ENCODE assay signal across 8 mouse cellular contexts in genomic region chrX:169991128-169991873, GRCm38 (mm10). TPM values are rescaled to one million over a fixed set of nuclear protein-coding genes. Genes with fewer than 3 reads are reported as not detected.
A peak's percentile ranks its signal among the peaks of the same experiment; 100 is the strongest.
DNase-seq lines count a peak whose midpoint lies in the region; ATAC-seq and TF ChIP-seq lines count a peak whose summit lies in the region.
"Not testable (repeated sequence)": the region's sequence is repeated elsewhere in the genome, so short reads cannot be mapped to it uniquely, and the experiment has no call there.

No protein-coding gene starts in this region.

- ATAC-seq in forebrain, postnatal 0 days, result peak; percentile 21; the same call in 1 of the 2 replicates
- peak; percentile 73 for ATAC-seq in liver, postnatal 0 days
- ATAC-seq in neural tube, embryonic 11.5 days (ENCODE audit: insufficient read depth, low FRiP score, low TSS enrichment), result peak; percentile 43
- peak; percentile 32; the same call in 1 of the 2 replicates for ATAC-seq in stomach, embryonic 16.5 days (ENCODE audit: insufficient read depth, low FRiP score)

- H3K36me3 ChIP-seq in ES-Bruce4 (ENCODE audit: control insufficient read depth, insufficient read depth, low read length, poor library complexity, severe bottlenecking); liver, postnatal 0 days (replicated peaks; ENCODE audit: insufficient read depth, low read length): not testable (repeated sequence)
- H3K36me3 ChIP-seq in forebrain, postnatal 0 days (ENCODE audit: insufficient read depth), result peaks cover 12% of the 10 kb centered on the region
- peaks cover 30% of the 10 kb centered on the region for H3K36me3 ChIP-seq in neural tube, embryonic 11.5 days (ENCODE audit: control insufficient read depth, insufficient read depth, low read length)
- H3K36me3 ChIP-seq in stomach, embryonic 16.5 days (ENCODE audit: control insufficient read depth, insufficient read depth, low read length), result peaks cover 31% of the 10 kb centered on the region

- peak overlapping the region; percentile 11 for H3K4me3 ChIP-seq in ES-Bruce4 (ENCODE audit: low read depth, low read length)
- H3K4me3 ChIP-seq in forebrain, postnatal 0 days (ENCODE audit: low read depth, low read length); liver, postnatal 0 days (ENCODE audit: low read depth, low read length); neural tube, embryonic 11.5 days (ENCODE audit: low read depth, low read length); stomach, embryonic 16.5 days (replicated peaks; ENCODE audit: low read length): not testable (repeated sequence)

- peaks cover 16% of the 10 kb centered on the region for H3K4me1 ChIP-seq in ES-Bruce4 (ENCODE audit: control insufficient read depth, insufficient read depth, low read length)
- not testable (repeated sequence) for H3K4me1 ChIP-seq in forebrain, postnatal 0 days (ENCODE audit: insufficient read depth); liver, postnatal 0 days (ENCODE audit: insufficient read depth); neural tube, embryonic 11.5 days (ENCODE audit: control insufficient read depth, insufficient read depth, low read length); stomach, embryonic 16.5 days (ENCODE audit: control insufficient read depth, insufficient read depth, low read length)

- peak overlapping the region; percentile 33 for H3K4me2 ChIP-seq in forebrain, postnatal 0 days (ENCODE audit: low read depth)
- not testable (repeated sequence) for H3K4me2 ChIP-seq in liver, postnatal 0 days (ENCODE audit: low read depth, low read length); neural tube, embryonic 11.5 days (ENCODE audit: low read depth); stomach, embryonic 16.5 days (ENCODE audit: low read depth, low read length)

- WGBS in forebrain, postnatal 0 days, result 36% methylated on average over 26 of the region's 28 CpGs
- WGBS in liver, postnatal 0 days (ENCODE audit: insufficient replicate concordance), result 47% methylated on average over 23 of the region's 28 CpGs
- WGBS in neural tube, embryonic 11.5 days, result 16% methylated on average over 17 of the region's 28 CpGs
- 10% methylated on average over 13 of the region's 28 CpGs for WGBS in stomach, embryonic 16.5 days

- not testable (repeated sequence) for TF ChIP-seq POLR2A in ES-Bruce4 (IDR thresholded peaks at IDR 0.05; ENCODE audit: insufficient read depth, low read length)

- not testable (repeated sequence) for H3K9ac ChIP-seq in ES-Bruce4 (ENCODE audit: low read depth, poor library complexity, severe bottlenecking); forebrain, postnatal 0 days; liver, postnatal 0 days (replicated peaks); neural tube, embryonic 11.5 days (ENCODE audit: low read length); stomach, embryonic 16.5 days (ENCODE audit: low read length)

- intact Hi-C loops in heart, postnatal 25 days (cut with DNase I), result not testable (repeated sequence)

- TF ChIP-seq EP300 in ES-Bruce4 (IDR thresholded peaks at IDR 0.05; ENCODE audit: insufficient read depth, low read depth, low read length); liver, postnatal 0 days (IDR thresholded peaks at IDR 0.05; ENCODE audit: low read depth): not testable (repeated sequence)

- not testable (repeated sequence) for TF ChIP-seq CTCF in ES-Bruce4 (IDR thresholded peaks at IDR 0.05; ENCODE audit: low read depth, low read length); forebrain, postnatal 0 days (IDR thresholded peaks at IDR 0.05; ENCODE audit: low read depth); liver, postnatal 0 days (IDR thresholded peaks at IDR 0.05; ENCODE audit: low read depth)

- not testable (repeated sequence) for H3K9me3 ChIP-seq in ES-Bruce4 (replicated peaks; ENCODE audit: control insufficient read depth, insufficient read depth, low read length, poor library complexity, severe bottlenecking)
- H3K9me3 ChIP-seq in forebrain, postnatal 0 days (ENCODE audit: low read length), result peaks cover 32% of the 10 kb centered on the region
- peaks cover 24% of the 10 kb centered on the region for H3K9me3 ChIP-seq in liver, postnatal 0 days (ENCODE audit: low read length)
- peaks cover 42% of the 10 kb centered on the region for H3K9me3 ChIP-seq in neural tube, embryonic 11.5 days (ENCODE audit: control insufficient read depth, low read length)
- H3K9me3 ChIP-seq in stomach, embryonic 16.5 days (replicated peaks; ENCODE audit: control insufficient read depth, low read length), result peaks cover 39% of the 10 kb centered on the region

- DNase-seq in c-Kit-positive CD71-positive TER-119-positive erythroid progenitor cells, embryonic 14.5 days (ENCODE audit: low spot score), result peak; percentile 95
- peak; percentile 24 for DNase-seq in forebrain, postnatal 0 days
- peak; percentile 100 for DNase-seq in heart, postnatal 25 days (ENCODE audit: low spot score)
- DNase-seq in layer of hippocampus, adult 18-20 months (ENCODE audit: low spot score in 2 of 2), result peak; percentile 67 to 95
- DNase-seq in liver, postnatal 0 days, result peak; percentile 63
- DNase-seq in neural tube, embryonic 11.5 days (ENCODE audit: low spot score), result peak; percentile 39

- peaks cover 13% of the 10 kb centered on the region for H3K27me3 ChIP-seq in ES-Bruce4 (ENCODE audit: control insufficient read depth, insufficient read depth, low read length, poor library complexity, severe bottlenecking)
- not testable (repeated sequence) for H3K27me3 ChIP-seq in forebrain, postnatal 0 days (ENCODE audit: insufficient read depth, low read length); liver, postnatal 0 days (ENCODE audit: insufficient read depth, low read length); neural tube, embryonic 11.5 days (ENCODE audit: control insufficient read depth, insufficient read depth, low read length); stomach, embryonic 16.5 days (ENCODE audit: control insufficient read depth, insufficient read depth, low read length)

- peak overlapping the region; percentile 7 for H3K27ac ChIP-seq in ES-Bruce4 (ENCODE audit: insufficient read depth, low read length)
- H3K27ac ChIP-seq in forebrain, postnatal 0 days (ENCODE audit: low read depth, low read length); liver, postnatal 0 days (ENCODE audit: low read depth); neural tube, embryonic 11.5 days (ENCODE audit: low read depth, low read length); stomach, embryonic 16.5 days (ENCODE audit: low read length): not testable (repeated sequence)

RNA-seq across cellular contexts. Expression of gene Gm21887, which starts 18.2 kb away (rescaled TPM):
- polyA plus RNA-seq in ES-Bruce4 (2011; ENCODE audit: insufficient read depth, insufficient read length, low read depth, missing spikeins), result 1,061 and 1,174 TPM in 2 replicates
- 12.1 and 39.7 TPM in 2 replicates for total RNA-seq in forebrain, postnatal 0 days (2014; rRNA removed)
- 156 and 231 TPM in 2 replicates for polyA plus RNA-seq in forebrain, postnatal 0 days (2015; fragmentation: Nextera tagmentation; extraction: Ambion mirVana)
- total RNA-seq in heart, postnatal 25 days (2021), result 10 to 100 TPM; 31.7 to 43.0 TPM
- total RNA-seq in layer of hippocampus, adult 18-20 months (2021), result 10 to 100 TPM; 48.5 to 82.4 TPM
- 64.4 and 87.0 TPM in 2 replicates for polyA plus RNA-seq in liver, postnatal 0 days (2015; fragmentation: Nextera tagmentation; extraction: Ambion mirVana)
- 214 and 267 TPM in 2 replicates for polyA plus RNA-seq in neural tube, embryonic 11.5 days (2014; fragmentation: Nextera tagmentation; extraction: Ambion mirVana)
- polyA plus RNA-seq in stomach, embryonic 16.5 days (2015; fragmentation: Nextera tagmentation; extraction: Ambion mirVana), result 124 and 172 TPM in 2 replicates

Comparison
In these comparisons a context has a peak if more than half of its experiments do, and no peak if none do; other contexts are left out.
1. DNase-seq: peak in every context shown above with its lines; median percentile 100 in heart, postnatal 25 days; 95 in c-Kit-positive CD71-positive TER-119-positive erythroid progenitor cells, embryonic 14.5 days; 81 in layer of hippocampus, adult 18-20 months; 63 in liver, postnatal 0 days; 39 in neural tube, embryonic 11.5 days; 24 in forebrain, postnatal 0 days.
2. ATAC-seq: peak in every context shown above with its lines; median percentile 73 in liver, postnatal 0 days; 43 in neural tube, embryonic 11.5 days; 32 in stomach, embryonic 16.5 days; 21 in forebrain, postnatal 0 days.